In genomic region chr9:70255005-70255404, GRCm38 (mm10) we compare ENCODE assay signal across 30 mouse cellular contexts. TPM values are rescaled to one million over a fixed set of nuclear protein-coding genes. Genes with fewer than 3 reads are reported as not detected.
DNase-seq lines count a peak whose midpoint lies in the region; ATAC-seq and TF ChIP-seq lines count a peak whose summit lies in the region.
"Had no signal": no experiment of that assay in that cellular context is flagged by ENCODE, and none has a peak within 500 bp of the region (broad histone marks: within the 10 kb centered on the region; RNA-seq: fewer than 3 reads in every experiment).

No protein-coding gene starts in this region.

- no peak overlapping the region for H3K4me2 ChIP-seq in heart, embryonic 12.5 days
- H3K4me2 ChIP-seq: embryonic facial prominence, embryonic 13.5 days; forebrain, embryonic 12.5 days; forebrain, embryonic 15.5 days; heart, embryonic 11.5 days; heart, embryonic 15.5 days; hindbrain, embryonic 14.5 days had no signal

- H3K27me3 ChIP-seq in heart, adult 2 months (ENCODE audit: control insufficient read depth, insufficient read depth, low read length) = no peaks in the 10 kb centered on the region
- H3K27me3 ChIP-seq in heart, embryonic 12.5 days (replicated peaks) = no peaks in the 10 kb centered on the region
- H3K27me3 ChIP-seq: embryonic facial prominence, embryonic 13.5 days; forebrain, embryonic 15.5 days; heart, embryonic 15.5 days; Patski had no signal

- peak; percentile 47 for DNase-seq in gastrocnemius, adult 2 months
- DNase-seq in gastrocnemius, adult 18-20 months (ENCODE audit: low spot score) = no peak
- no peak for DNase-seq in heart, adult 2 months
- peak; percentile 43 for DNase-seq in lung, postnatal 10 days
- no peak for DNase-seq in lung, adult 18-20 months
- no peak for DNase-seq in adrenal gland, adult 18-20 months (ENCODE audit: low spot score in 2 of 2)
- no peak for DNase-seq in right cerebral cortex, adult 18-20 months
- DNase-seq: adrenal gland, adult 2 months; adrenal gland, postnatal 14 days; cerebellum, adult 11 months; cerebellum, adult 2 months; cerebellum, postnatal 10 days; cerebellum, postnatal 36 days; embryo, embryonic 11 days; heart, postnatal 10 days; heart, postnatal 4 days had no signal

- peaks cover 22% of the 10 kb centered on the region for H3K4me1 ChIP-seq in heart, adult 2 months (ENCODE audit: control insufficient read depth, insufficient read depth, low read length)
- H3K4me1 ChIP-seq in heart, embryonic 12.5 days (replicated peaks) = peaks cover 33% of the 10 kb centered on the region

- no peak overlapping the region for H3K9ac ChIP-seq in heart, adult 2 months (ENCODE audit: low read depth, low read length)
- no peak overlapping the region for H3K9ac ChIP-seq in heart, embryonic 12.5 days
- H3K9ac ChIP-seq: embryonic facial prominence, embryonic 13.5 days; forebrain, embryonic 12.5 days; forebrain, embryonic 15.5 days; heart, embryonic 15.5 days; hindbrain, embryonic 14.5 days had no signal

- H3K9me3 ChIP-seq in heart, embryonic 12.5 days (replicated peaks) = no peaks in the 10 kb centered on the region
- H3K9me3 ChIP-seq: embryonic facial prominence, embryonic 10.5 days; embryonic facial prominence, embryonic 13.5 days; forebrain, embryonic 12.5 days; forebrain, embryonic 15.5 days; G1E; heart, embryonic 15.5 days had no signal

- no peak for ATAC-seq in heart, embryonic 12.5 days (ENCODE audit: insufficient number of reproducible peaks, low FRiP score)
- ATAC-seq: forebrain, embryonic 15.5 days; hindbrain, postnatal 0 days; inflammation-experienced regulatory T-cells, adult 6 months; intestine, embryonic 16.5 days; Patski had no signal

- H3K36me3 ChIP-seq in heart, adult 2 months (ENCODE audit: control insufficient read depth, insufficient read depth, low read length) = peaks cover 7% of the 10 kb centered on the region
- no peaks in the 10 kb centered on the region for H3K36me3 ChIP-seq in heart, embryonic 12.5 days
- H3K36me3 ChIP-seq: embryonic facial prominence, embryonic 10.5 days; embryonic facial prominence, embryonic 13.5 days; forebrain, embryonic 12.5 days; forebrain, embryonic 15.5 days; G1E; heart, embryonic 15.5 days had no signal

- no peaks in the 10 kb centered on the region; the same call in 1 of the 2 replicates for H3K79me2 ChIP-seq in heart, adult 2 months (replicated peaks; ENCODE audit: control insufficient read depth, insufficient read depth, low read length)

- no peak for TF ChIP-seq EP300 in heart, adult 2 months (IDR thresholded peaks at IDR 0.05; ENCODE audit: insufficient read depth, low read depth, low read length)

- no peak for TF ChIP-seq POLR2A in heart, adult 2 months (IDR thresholded peaks at IDR 0.05; ENCODE audit: insufficient read depth, low read depth, low read length)

- TF ChIP-seq CTCF in gastrocnemius, adult 2 months (IDR thresholded peaks at IDR 0.05) = no peak
- TF ChIP-seq CTCF in heart, adult 2 months (IDR thresholded peaks at IDR 0.05) = no peak

- intact Hi-C loops in gastrocnemius, adult 2 months (cut with DNase I) = no loop called here
- intact Hi-C loops in heart, adult 2 months (cut with DNase I) = no loop called here

- peak overlapping the region; percentile 58 for H3K27ac ChIP-seq in gastrocnemius, adult 2 months
- peak overlapping the region; percentile 23; the same call in 1 of the 2 replicates for H3K27ac ChIP-seq in heart, adult 2 months
- H3K27ac ChIP-seq in heart, embryonic 12.5 days (ENCODE audit: poor library complexity, severe bottlenecking) = no peak overlapping the region
- H3K27ac ChIP-seq: embryonic facial prominence, embryonic 10.5 days; embryonic facial prominence, embryonic 13.5 days; forebrain, embryonic 12.5 days; forebrain, embryonic 15.5 days; heart, embryonic 15.5 days; hindbrain, embryonic 14.5 days; hindbrain, postnatal 0 days had no signal

- 50% methylated on average over 4 of the region's 4 CpGs for WGBS in heart, adult 2 months
- 74% methylated on average over 4 of the region's 4 CpGs for WGBS in heart, embryonic 12.5 days

- H3K4me3 ChIP-seq in gastrocnemius, adult 2 months = no peak overlapping the region
- H3K4me3 ChIP-seq in heart, adult 2 months = no peak overlapping the region
- no peak overlapping the region for H3K4me3 ChIP-seq in heart, embryonic 12.5 days
- H3K4me3 ChIP-seq: embryonic facial prominence, embryonic 10.5 days; embryonic facial prominence, embryonic 13.5 days; erythroblast, embryonic 14.5 days; forebrain, embryonic 12.5 days; forebrain, embryonic 15.5 days; heart, embryonic 15.5 days had no signal

RNA-seq across cellular contexts. Expression of gene Myo1e, which starts 47.9 kb away (rescaled TPM):
- total RNA-seq in gastrocnemius, adult 2 months (2021) = 10 to 100 TPM in 1 of 2 experiments, 1 to 10 TPM in 1; 5.7 to 11.7 TPM
- total RNA-seq in gastrocnemius, adult 18-20 months (2021) = 1 to 10 TPM; 6.8 to 8.7 TPM
- 10 to 100 TPM in 1 of 2 experiments, 1 to 10 TPM in 1; 8.5 to 11.3 TPM for total RNA-seq in heart, adult 2 months (2021)
- 3.9 and 5.8 TPM in 2 replicates for polyA plus RNA-seq in heart, adult 2 months (2012; rRNA removed)
- polyA plus RNA-seq in heart, embryonic 12.5 days (2016; fragmentation: Nextera tagmentation; extraction: Ambion mirVana) = 15.2 and 16.2 TPM in 2 replicates
- total RNA-seq in adrenal gland, adult 18-20 months (2021) = 10 to 100 TPM; 23.3 to 27.6 TPM

Comparison
In these comparisons a context has a peak if more than half of its experiments do, and no peak if none do; other contexts are left out.
1. DNase-seq: peak in gastrocnemius, adult 2 months (single experiment) and lung, postnatal 10 days (single experiment); none in gastrocnemius, adult 18-20 months (single experiment), heart, adult 2 months (0 of 2), lung, adult 18-20 months (0 of 2), adrenal gland, adult 18-20 months (0 of 2) and right cerebral cortex, adult 18-20 months (single experiment).